Mouse (Mus musculus) lung, embryonic 14.5 days (tissue): ENCODE data around the gene Sept5. TPM values are rescaled to one million over a fixed set of nuclear protein-coding genes. Genes with fewer than 3 reads are reported as not detected.

Source experiments
- ATAC-seq: fragments of 200-750 bp; cut with Nextera tagmentation; 2 replicates; pipeline ENCODE4 v1.8.0; 2017; ENCODE audit warnings: mild to moderate bottlenecking, moderate TSS enrichment, moderate library complexity; ENCODE audit not compliant: insufficient read depth
- DNase-seq: peaks from one replicate; pipeline ENCODE4 v3.0.0-alpha.2; 2015
- H3K27ac ChIP-seq: fragments of 300-500 bp; sonication (generic); 2 replicates; pipeline ENCODE4 v1.5.1; 2014; ENCODE audit warnings: low read depth, mild to moderate bottlenecking, moderate library complexity
- H3K27me3 ChIP-seq: fragments of 300-500 bp; sonication (generic); 2 replicates; pipeline ENCODE4 v1.6.1; 2014; ENCODE audit warnings: low read length, control low read depth; ENCODE audit not compliant: insufficient read depth
- H3K36me3 ChIP-seq: fragments of 300-500 bp; sonication (generic); 2 replicates; pipeline ENCODE4 v1.6.1; 2014; ENCODE audit warnings: control low read depth; ENCODE audit not compliant: insufficient read depth
- H3K4me1 ChIP-seq: fragments of 300-500 bp; sonication (generic); 2 replicates; pipeline ENCODE4 v1.6.1; 2014; ENCODE audit warnings: antibody characterized with exemption, control low read depth; ENCODE audit not compliant: insufficient read depth
- H3K4me2 ChIP-seq: fragments of 300-500 bp; sonication (generic); 2 replicates; pipeline ENCODE4 v1.6.1; 2014; ENCODE audit warnings: mild to moderate bottlenecking
- H3K4me3 ChIP-seq: fragments of 300-500 bp; sonication (generic); 2 replicates; pipeline ENCODE4 v1.5.1; 2014; ENCODE audit warnings: low read depth, low read length
- H3K9ac ChIP-seq: fragments of 300-500 bp; sonication (generic); 2 replicates; pipeline ENCODE4 v1.6.1; 2014
- H3K9me3 ChIP-seq: fragments of 300-500 bp; sonication (generic); 2 replicates; pipeline ENCODE4 v1.6.1; 2016; ENCODE audit warnings: low read depth, low read length, control low read depth
- CTCF ChIP-seq: IDR thresholded peaks from 2 replicates; pipeline ENCODE4 v1.5.1; 2016; ENCODE audit warnings: antibody characterized with exemption, low read depth
- WGBS: fragments of 180-500 bp; shearing (Covaris S2); extraction: QIAGEN DNeasy Blood & Tissue Kit; methylation state at CpG from one replicate; pipeline ENCODE4 v1.1.7; 2014; 5-methylcytosine and 5-hydroxymethylcytosine counted together
- polyA plus RNA-seq: library from polyadenylated mRNA; unstranded; fragments of >200 nt; fragmentation: Nextera tagmentation; extraction: Ambion mirVana; gene quantifications from 2 replicates; pipeline ENCODE4 v1.2.1, GENCODE M21; 2014

Sept5 gene
- polyA plus RNA-seq, 1 experiment from 2014 or later: 19.3 TPM

DNA sequence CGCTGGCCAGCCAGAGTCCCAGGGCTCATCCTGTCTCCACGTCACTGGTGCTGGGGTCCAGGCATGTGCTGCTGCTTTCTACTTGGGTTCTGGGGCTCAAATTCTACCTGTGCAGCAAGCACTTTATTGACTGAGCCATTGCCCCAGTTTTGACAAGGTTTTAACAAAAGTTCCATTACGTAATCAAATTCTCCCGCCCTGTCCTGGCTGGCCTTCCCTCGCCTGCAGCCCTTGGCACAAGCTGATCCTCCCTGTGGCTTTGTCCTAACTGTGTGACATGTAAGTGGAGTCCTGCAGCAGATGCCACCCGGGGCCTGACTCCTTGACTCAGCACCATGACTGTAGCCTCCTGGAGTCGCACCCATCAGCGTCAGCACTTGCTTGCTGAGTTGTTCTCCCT, 55.6 kb downstream of the Sept5 start:
- Histone ChIP-seq H3K4me2 (no peak overlapping the region), H3K4me1 (no peaks in the 10 kb centered on the region), H3K4me3 (no peak overlapping the region), H3K9me3 (no peaks in the 10 kb centered on the region), H3K27ac (no peak overlapping the region), H3K36me3 (no peaks in the 10 kb centered on the region), H3K27me3 (peaks cover under 1% of the 10 kb centered on the region; the same call in 1 of the 2 replicates), H3K9ac (no peak overlapping the region)
- no peak for TF ChIP-seq CTCF
- WGBS: 59% methylated on average over 8 of the region's 8 CpGs
- ATAC-seq: peak; percentile 46
- DNase-seq: no peak

Other genes starting within 250 kb of the Sept5 start
- gene Txnrd2, start 203.6 kb downstream of the Sept5 start, polyA plus RNA-seq: 18.7 and 21.5 TPM in 2 replicates
- 89.4 and 97.0 TPM in 2 replicates for gene Comt, start 203.1 kb downstream of the Sept5 start, polyA plus RNA-seq
- gene Gnb1l, start 131.2 kb downstream of the Sept5 start, polyA plus RNA-seq: 16.2 and 17.6 TPM in 2 replicates
- 4.2 and 4.8 TPM in 2 replicates for gene Rtl10, start 131.1 kb downstream of the Sept5 start, polyA plus RNA-seq
- 12.0 and 15.8 TPM in 2 replicates for gene Tbx1, start 39.3 kb downstream of the Sept5 start, polyA plus RNA-seq
- 3.8 and 4.1 TPM in 2 replicates for gene Gp1bb, start 7.6 kb downstream of the Sept5 start, polyA plus RNA-seq
- gene Gm49601, start 3.5 kb downstream of the Sept5 start, polyA plus RNA-seq: 1.2 and 1.7 TPM in 2 replicates
- gene Cldn5, start 146.9 kb upstream of the Sept5 start, polyA plus RNA-seq: 94.1 and 105 TPM in 2 replicates
- gene Ufd1, start 181.8 kb upstream of the Sept5 start, polyA plus RNA-seq: 77.6 and 84.5 TPM in 2 replicates
- gene Cdc45, start 182.0 kb upstream of the Sept5 start, polyA plus RNA-seq: 64.0 and 67.3 TPM in 2 replicates
- 27.5 and 30.9 TPM in 2 replicates for gene 2510002D24Rik, start 206.6 kb upstream of the Sept5 start, polyA plus RNA-seq
- not detected in 2 replicates for gene Gm28539, start 206.6 kb upstream of the Sept5 start, polyA plus RNA-seq
- 81.8 and 82.6 TPM in 2 replicates for gene Mrpl40, start 246.9 kb upstream of the Sept5 start, polyA plus RNA-seq
- 14.0 and 16.4 TPM in 2 replicates for gene Hira, start 247.1 kb upstream of the Sept5 start, polyA plus RNA-seq